Mouse (Mus musculus) lung, adult 2 months (tissue): ENCODE measurements around the gene Mt4.

Experiments
- CTCF ChIP-seq: fragments of 200-500 bp; IDR thresholded peaks from 2 replicates; pipeline ENCODE4 v1.5.1; 2011; ENCODE audit warnings: mild to moderate bottlenecking, low read length, control low read depth; ENCODE audit not compliant: insufficient read depth
- POLR2A ChIP-seq: fragments of 200-500 bp; IDR thresholded peaks from 2 replicates; pipeline ENCODE4 v1.6.1; 2011; ENCODE audit warnings: low read depth, mild to moderate bottlenecking, control low read depth, low read length, borderline replicate concordance; ENCODE audit errors: extremely low read depth

DNA sequence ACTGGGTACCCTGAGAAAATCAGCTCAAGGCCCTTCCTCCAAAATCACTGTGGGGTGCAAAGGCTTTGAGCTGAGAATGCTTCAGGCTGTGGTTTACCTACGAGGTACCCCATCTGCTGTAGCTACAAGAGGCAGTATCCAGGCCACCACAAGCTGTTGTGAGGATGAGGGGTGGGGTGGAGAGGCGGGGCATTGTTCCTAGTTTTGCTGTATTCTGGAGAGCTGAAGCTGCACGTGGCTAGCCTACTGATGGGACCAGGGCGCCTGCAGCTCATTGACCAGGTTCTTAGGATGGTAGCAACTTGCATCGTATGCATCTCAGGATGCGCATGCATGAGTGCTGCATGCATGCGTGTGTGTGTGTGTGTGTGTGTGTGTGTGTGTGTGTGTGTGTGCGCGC, 15.4 kb upstream of the Mt4 start:
- TF ChIP-seq POLR2A (no peak), CTCF (no peak)
